Mouse (Mus musculus) kidney, embryonic 16.5 days (tissue): ENCODE measurements around the gene Fgd2. TPM values are rescaled to one million over a fixed set of nuclear protein-coding genes. Genes with fewer than 3 reads are reported as not detected.

Source experiments
- ATAC-seq: fragments of 200-750 bp; cut with Nextera tagmentation; 2 replicates; pipeline ENCODE4 v1.8.0; 2017; ENCODE audit warnings: moderate TSS enrichment; ENCODE audit not compliant: low FRiP score, low TSS enrichment
- H3K27ac ChIP-seq: fragments of 300-500 bp; sonication (generic); 2 replicates; pipeline ENCODE4 v1.5.1; 2014; ENCODE audit warnings: low read length
- H3K27me3 ChIP-seq: fragments of 300-500 bp; sonication (generic); 2 replicates; pipeline ENCODE4 v1.6.1; 2014; ENCODE audit warnings: low read length, control low read depth, mixed read lengths; ENCODE audit not compliant: insufficient read depth
- H3K36me3 ChIP-seq: fragments of 300-500 bp; sonication (generic); 2 replicates; pipeline ENCODE4 v1.6.1; 2014; ENCODE audit warnings: low read length, control low read depth, mixed read lengths; ENCODE audit not compliant: insufficient read depth
- H3K4me1 ChIP-seq: fragments of 300-500 bp; sonication (generic); 2 replicates; pipeline ENCODE4 v1.6.1; 2014; ENCODE audit warnings: low read length, control low read depth, mixed read lengths; ENCODE audit not compliant: insufficient read depth
- H3K4me2 ChIP-seq: fragments of 300-500 bp; sonication (generic); replicated peaks from 2 replicates; pipeline ENCODE4 v1.6.1; 2014; ENCODE audit warnings: low read depth, low read length
- H3K4me3 ChIP-seq: fragments of 300-500 bp; sonication (generic); 2 replicates; pipeline ENCODE4 v1.5.1; 2014; ENCODE audit warnings: mild to moderate bottlenecking, low read length
- H3K9ac ChIP-seq: fragments of 300-500 bp; sonication (generic); replicated peaks from 2 replicates; pipeline ENCODE4 v1.6.1; 2014; ENCODE audit warnings: low read length
- H3K9me3 ChIP-seq: fragments of 300-500 bp; sonication (generic); 2 replicates; pipeline ENCODE4 v1.6.1; 2016; ENCODE audit warnings: low read length, control low read depth
- WGBS: fragments of 180-500 bp; shearing (Covaris S2); extraction: QIAGEN DNeasy Blood & Tissue Kit; methylation state at CpG from one replicate; pipeline ENCODE4 v1.1.7; 2014; 5-methylcytosine and 5-hydroxymethylcytosine counted together
- polyA plus RNA-seq: library from polyadenylated mRNA; unstranded; fragments of >200 nt; fragmentation: Nextera tagmentation; extraction: Ambion mirVana; gene quantifications from 2 replicates; pipeline ENCODE4 v1.2.1, GENCODE M21; 2015

Fgd2 gene
- polyA plus RNA-seq, 1 experiment from 2014 or later = 14.4 TPM

GRCm38 (mm10) chr17:29403179-29403578, 42.5 kb downstream of the Fgd2 start:
- no peak overlapping the region for H3K27ac ChIP-seq
- H3K27me3 ChIP-seq = no peaks in the 10 kb centered on the region
- H3K4me3 ChIP-seq = no peak overlapping the region
- no peak for ATAC-seq
- no peaks in the 10 kb centered on the region for H3K9me3 ChIP-seq
- H3K36me3 ChIP-seq = no peaks in the 10 kb centered on the region
- peaks cover 14% of the 10 kb centered on the region for H3K4me1 ChIP-seq
- H3K4me2 ChIP-seq = no peak overlapping the region
- H3K9ac ChIP-seq = no peak overlapping the region
- 72% methylated on average over 1 of the region's 1 CpGs for WGBS

- Histone ChIP-seq H3K27me3 (no peaks in the 10 kb centered on the region), H3K9ac (no peak overlapping the region), H3K4me1 (0 out of 2 replicates have a peak, but pooled peaks cover 2% of the 10 kb centered on the region), H3K27ac (no peak overlapping the region), H3K4me3 (no peak overlapping the region), H3K36me3 (no peaks in the 10 kb centered on the region), H3K9me3 (no peaks in the 10 kb centered on the region), H3K4me2 (no peak overlapping the region)
- ATAC-seq = no peak
- 65% methylated on average over 13 of the region's 13 CpGs for WGBS
These were observed 44.8 kb downstream of the Fgd2 start for GRCm38 (mm10) chr17:29405501-29405900.

- Histone ChIP-seq H3K27ac (no peak overlapping the region), H3K36me3 (no peaks in the 10 kb centered on the region), H3K9me3 (no peaks in the 10 kb centered on the region), H3K9ac (no peak overlapping the region), H3K4me1 (0 out of 2 replicates have a peak, but pooled peaks cover 2% of the 10 kb centered on the region), H3K4me3 (no peak overlapping the region), H3K27me3 (no peaks in the 10 kb centered on the region), H3K4me2 (no peak overlapping the region)
- 33% methylated on average over 6 of the region's 6 CpGs for WGBS
- peak; percentile 68; the same call in 1 of the 2 replicates for ATAC-seq
These were observed 45.4 kb downstream of the Fgd2 start for GRCm38 (mm10) chr17:29406077-29406476.

GRCm38 (mm10) chr17:29407405-29407804, 46.7 kb downstream of the Fgd2 start:
- no peak for ATAC-seq

GRCm38 (mm10) chr17:29408364-29408763, 47.6 kb downstream of the Fgd2 start:
- H3K9me3 ChIP-seq = no peaks in the 10 kb centered on the region

More at GRCm38 (mm10) chr17:29407405-29407804, 46.7 kb downstream of the Fgd2 start:
- H3K9me3 ChIP-seq = no peaks in the 10 kb centered on the region
- H3K27ac ChIP-seq = no peak overlapping the region
- H3K27me3 ChIP-seq = no peaks in the 10 kb centered on the region
- no peak overlapping the region for H3K4me3 ChIP-seq
- 67% methylated on average over 5 of the region's 5 CpGs for WGBS
- no peaks in the 10 kb centered on the region for H3K36me3 ChIP-seq
- H3K4me1 ChIP-seq = 0 out of 2 replicates have a peak, but pooled peaks cover 2% of the 10 kb centered on the region
- no peak overlapping the region for H3K9ac ChIP-seq
- no peak overlapping the region for H3K4me2 ChIP-seq

GRCm38 (mm10) chr17:29409800-29410343, 49.2 kb downstream of the Fgd2 start:
- Histone ChIP-seq H3K36me3 (no peaks in the 10 kb centered on the region), H3K9me3 (no peaks in the 10 kb centered on the region), H3K9ac (no peak overlapping the region), H3K4me1 (0 out of 2 replicates have a peak, but pooled peaks cover 2% of the 10 kb centered on the region), H3K27me3 (no peaks in the 10 kb centered on the region), H3K4me3 (no peak overlapping the region), H3K27ac (no peak overlapping the region), H3K4me2 (no peak overlapping the region)
- no peak for ATAC-seq
- WGBS = 70% methylated on average over 5 of the region's 5 CpGs

More at GRCm38 (mm10) chr17:29408364-29408763, 47.6 kb downstream of the Fgd2 start:
- Histone ChIP-seq H3K9ac (no peak overlapping the region), H3K4me3 (no peak overlapping the region), H3K27me3 (no peaks in the 10 kb centered on the region), H3K36me3 (no peaks in the 10 kb centered on the region), H3K27ac (no peak overlapping the region), H3K4me2 (no peak overlapping the region), H3K4me1 (0 out of 2 replicates have a peak, but pooled peaks cover 2% of the 10 kb centered on the region)
- WGBS = 87% methylated on average over 13 of the region's 13 CpGs
- ATAC-seq = no peak

- H3K9me3 ChIP-seq = no peaks in the 10 kb centered on the region
- 48% methylated on average over 8 of the region's 8 CpGs for WGBS
- H3K27ac ChIP-seq = no peak overlapping the region
- no peak overlapping the region for H3K9ac ChIP-seq
- H3K4me3 ChIP-seq = no peak overlapping the region
- peaks cover 8% of the 10 kb centered on the region for H3K4me1 ChIP-seq
- ATAC-seq = no peak
- no peaks in the 10 kb centered on the region for H3K27me3 ChIP-seq
- no peaks in the 10 kb centered on the region for H3K36me3 ChIP-seq
- no peak overlapping the region for H3K4me2 ChIP-seq
These were observed 51.2 kb downstream of the Fgd2 start for GRCm38 (mm10) chr17:29411821-29412425.

GRCm38 (mm10) chr17:29414566-29414965, 53.9 kb downstream of the Fgd2 start:
- no peak overlapping the region for H3K4me3 ChIP-seq
- no peak for ATAC-seq
- no peaks in the 10 kb centered on the region for H3K36me3 ChIP-seq
- no peaks in the 10 kb centered on the region for H3K9me3 ChIP-seq
- no peak overlapping the region for H3K4me2 ChIP-seq
- no peaks in the 10 kb centered on the region for H3K27me3 ChIP-seq
- WGBS = 77% methylated on average over 2 of the region's 2 CpGs
- no peak overlapping the region for H3K27ac ChIP-seq
- H3K9ac ChIP-seq = no peak overlapping the region
- H3K4me1 ChIP-seq = peaks cover 8% of the 10 kb centered on the region

GRCm38 (mm10) chr17:29415761-29416662, 55.3 kb downstream of the Fgd2 start:
- no peak overlapping the region; the same call in 1 of the 2 replicates for H3K27ac ChIP-seq
- WGBS = 9% methylated on average over 31 of the region's 31 CpGs
- H3K9ac ChIP-seq = peak overlapping the region; percentile 56

More at GRCm38 (mm10) chr17:29415761-29416662, 55.3 kb downstream of the Fgd2 start:
- ATAC-seq = peak; percentile 85
- Histone ChIP-seq H3K4me1 (peaks cover 8% of the 10 kb centered on the region), H3K27me3 (no peaks in the 10 kb centered on the region), H3K9me3 (no peaks in the 10 kb centered on the region), H3K4me2 (peak overlapping the region; percentile 55), H3K36me3 (no peaks in the 10 kb centered on the region), H3K4me3 (peak overlapping the region; percentile 31)
